Mouse (Mus musculus): ENCODE measurements around the gene Treml1. TPM values are rescaled to one million over a fixed set of nuclear protein-coding genes. Genes with fewer than 3 reads are reported as not detected.
"Not testable (repeated sequence)": the region's sequence is repeated elsewhere in the genome, so short reads cannot be mapped to it uniquely, and the experiment has no call there.

Treml1 gene
- not detected for polyA plus RNA-seq (2017; shearing (Covaris generic))

- no peak for ATAC-seq
Measured at GRCm38 (mm10) chr17:48359616-48360015, at the start of gene Treml1. TSS of gene Treml1 (plus strand) at chr17:48359916.

DNA sequence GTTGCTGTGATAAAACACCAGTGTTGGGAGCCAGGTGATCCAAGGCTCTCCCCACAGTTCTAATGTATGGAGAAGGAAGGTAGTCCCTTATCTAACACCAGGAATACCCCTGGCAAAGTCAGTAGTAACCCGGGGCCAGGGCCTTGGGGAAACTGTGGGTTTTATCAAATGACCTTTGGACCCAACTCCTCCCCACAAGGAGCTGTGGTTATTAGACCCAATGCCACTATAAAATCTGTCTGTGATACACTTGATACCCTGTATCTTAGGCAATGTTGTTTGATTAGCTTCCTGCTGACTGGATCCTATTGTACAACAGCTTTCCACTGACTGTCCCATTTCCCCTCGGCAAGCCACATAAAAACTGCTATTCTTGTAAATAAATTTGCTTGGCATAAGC, 47.6 kb upstream of the Treml1 start:
- ATAC-seq = no peak

- not testable (repeated sequence) for ATAC-seq
Measured at GRCm38 (mm10) chr17:48315905-48316579, 43.7 kb upstream of the Treml1 start, which contains the start of gene B430306N03Rik. TSS of gene B430306N03Rik (plus strand) at chr17:48316141.

GRCm38 (mm10) chr17:48318686-48319085, 41.0 kb upstream of the Treml1 start:
- ATAC-seq = peak; percentile 63

- ATAC-seq = no peak
Measured at GRCm38 (mm10) chr17:48321279-48321678, 38.4 kb upstream of the Treml1 start.

DNA sequence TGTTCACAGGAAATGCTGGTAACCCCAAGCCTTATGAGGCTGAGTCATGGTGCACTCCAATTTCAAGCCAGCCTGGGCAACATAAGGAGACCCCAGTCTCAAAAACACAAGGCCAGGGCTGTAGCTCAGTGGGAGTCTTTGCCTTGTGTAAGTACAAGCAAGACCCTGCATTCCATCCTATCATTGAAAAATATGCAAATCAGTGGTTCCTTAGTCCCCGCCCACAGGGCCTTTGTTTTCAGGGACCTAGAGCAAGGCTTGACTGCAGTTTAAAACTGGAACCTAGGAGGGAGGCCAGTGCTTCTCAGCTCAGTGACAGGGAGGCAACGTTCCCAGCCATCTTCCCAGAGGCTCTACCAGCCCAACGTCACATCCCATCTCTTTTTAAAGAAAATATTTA, 36.5 kb upstream of the Treml1 start:
- no peak for ATAC-seq

- ATAC-seq = no peak
Measured at GRCm38 (mm10) chr17:48324258-48324657, 35.5 kb upstream of the Treml1 start.

DNA sequence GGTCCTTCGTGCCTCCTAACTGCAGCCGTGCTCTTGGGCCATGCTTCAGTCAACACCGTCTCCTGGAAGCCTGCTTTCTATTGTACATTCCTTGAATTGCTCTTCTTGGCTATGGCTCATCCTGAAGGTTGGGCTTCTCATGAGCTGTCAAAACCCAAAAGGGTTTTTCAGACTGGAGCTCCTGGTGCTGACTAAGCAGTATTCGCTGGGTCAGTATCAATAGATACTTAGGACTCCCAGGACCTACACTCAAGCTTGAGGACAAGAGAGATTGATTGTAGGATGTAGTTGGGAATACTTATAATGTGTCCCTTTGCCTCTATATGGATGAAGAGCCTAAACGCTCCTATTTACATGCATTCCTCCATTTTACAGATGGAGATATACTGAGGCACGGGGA, 34.6 kb upstream of the Treml1 start:
- no peak for ATAC-seq

GRCm38 (mm10) chr17:48325638-48326037, 34.1 kb upstream of the Treml1 start:
- ATAC-seq = peak; percentile 46

GRCm38 (mm10) chr17:48326656-48327055, 33.1 kb upstream of the Treml1 start:
- ATAC-seq = no peak

DNA sequence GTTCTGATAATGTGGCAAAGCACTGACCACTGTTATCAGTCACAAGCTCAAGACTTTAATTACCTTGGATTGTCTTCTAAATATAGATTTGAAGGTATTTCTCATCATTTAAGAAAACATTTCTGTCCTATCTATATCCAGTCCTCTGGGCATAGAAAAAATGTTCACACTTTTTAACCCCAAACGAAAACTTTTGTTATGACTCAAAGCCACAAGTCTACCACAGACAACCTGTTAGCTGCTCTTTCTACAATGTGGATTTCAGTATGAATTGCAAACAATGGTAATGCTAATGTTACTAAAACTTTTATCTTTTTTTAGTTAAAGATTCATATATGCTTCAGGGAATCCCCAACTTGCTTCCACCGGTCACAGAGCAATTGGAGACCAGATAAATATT, 27.2 kb upstream of the Treml1 start:
- peak; percentile 63 for ATAC-seq

- ATAC-seq = no peak
Measured at GRCm38 (mm10) chr17:48334186-48334585, 25.5 kb upstream of the Treml1 start.

DNA sequence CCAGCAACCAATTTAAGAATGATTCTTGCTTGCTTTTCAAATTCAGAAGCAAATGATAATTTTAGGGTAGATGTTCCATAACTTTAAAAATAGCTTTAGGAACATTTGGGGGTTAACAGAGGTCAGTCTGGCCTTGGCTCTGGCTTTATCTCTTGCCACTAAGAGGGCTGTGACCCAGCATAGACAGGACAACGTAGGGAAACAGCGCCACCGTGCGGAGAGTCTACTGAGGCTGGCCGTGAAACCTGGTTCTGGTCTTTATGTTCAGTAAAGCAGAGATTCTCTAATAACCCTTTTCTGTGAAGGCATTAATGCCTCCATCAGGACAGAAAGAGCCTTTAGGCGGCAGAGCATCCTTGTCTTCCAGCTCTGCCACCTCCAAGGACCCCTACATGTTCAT, 22.9 kb upstream of the Treml1 start:
- ATAC-seq = no peak

- ATAC-seq = no peak
Measured at GRCm38 (mm10) chr17:48340267-48340666, 19.4 kb upstream of the Treml1 start.

- no peak for ATAC-seq
Measured at GRCm38 (mm10) chr17:48341947-48342346, 17.8 kb upstream of the Treml1 start.

GRCm38 (mm10) chr17:48343065-48343464, 16.7 kb upstream of the Treml1 start:
- ATAC-seq = no peak

DNA sequence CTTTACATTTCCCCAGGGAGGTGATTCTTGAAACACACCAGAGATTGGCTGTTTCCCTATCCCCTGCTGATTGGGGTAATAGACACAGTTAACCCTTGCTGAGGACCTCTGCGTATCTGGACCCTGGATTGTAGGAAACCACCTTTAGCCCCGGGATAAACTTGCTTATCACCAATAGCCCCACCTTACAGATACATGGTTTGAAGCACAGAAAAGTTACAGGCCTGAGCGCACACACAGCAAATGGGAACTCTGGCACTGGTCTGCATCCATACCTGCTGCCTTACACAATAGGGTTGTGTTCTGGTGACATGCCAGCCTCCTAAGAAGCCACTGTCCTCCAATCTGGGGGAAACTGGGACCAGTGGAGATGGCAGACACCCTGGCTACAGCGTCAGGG, 13.9 kb upstream of the Treml1 start:
- no peak for ATAC-seq

DNA sequence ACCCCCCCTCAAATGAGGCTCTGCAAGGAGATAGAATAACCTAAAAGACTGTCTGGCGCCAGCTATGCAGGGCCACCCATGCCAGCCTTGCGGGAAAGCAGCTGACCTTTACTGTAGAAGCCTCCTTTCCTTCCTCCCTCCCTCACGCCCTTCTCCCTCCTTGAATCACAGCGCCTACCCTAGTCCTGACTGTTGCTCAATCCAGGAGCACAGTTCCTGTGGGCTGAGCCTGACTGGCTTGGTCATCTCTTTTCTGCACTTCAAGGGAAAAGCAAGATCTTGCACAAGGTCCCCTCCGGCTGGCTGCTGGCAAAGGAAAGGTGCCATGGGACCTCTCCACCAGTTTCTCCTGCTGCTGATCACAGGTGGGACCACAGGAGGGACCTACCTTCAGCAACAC, 13.5 kb upstream of the Treml1 start, which contains the start of gene Trem2:
Trem2 (plus strand) TSS at position 171 of the 400 bp plus-strand sequence.
- ATAC-seq = no peak

GRCm38 (mm10) chr17:48346834-48347233, 12.9 kb upstream of the Treml1 start:
- no peak for ATAC-seq

DNA sequence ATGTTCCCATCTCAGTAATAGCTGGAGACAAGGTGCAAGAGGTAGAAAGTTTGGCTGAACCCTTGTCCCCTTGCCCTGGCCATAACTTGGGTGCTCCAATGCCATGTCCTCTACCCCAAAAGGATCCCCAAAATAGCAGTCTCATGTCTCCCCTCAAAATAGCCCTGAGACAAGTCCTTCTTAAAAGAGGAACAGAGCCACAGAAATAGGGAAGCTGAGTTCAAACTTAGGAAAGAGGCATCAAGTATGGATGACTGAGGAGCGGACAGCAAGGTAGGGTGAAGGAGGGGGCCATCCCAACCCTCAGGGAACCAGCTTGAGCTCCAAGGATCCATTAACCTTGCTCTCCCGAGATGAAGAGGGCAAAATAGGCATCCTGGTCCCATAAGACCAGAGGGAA, 12.4 kb upstream of the Treml1 start:
- ATAC-seq = no peak

DNA sequence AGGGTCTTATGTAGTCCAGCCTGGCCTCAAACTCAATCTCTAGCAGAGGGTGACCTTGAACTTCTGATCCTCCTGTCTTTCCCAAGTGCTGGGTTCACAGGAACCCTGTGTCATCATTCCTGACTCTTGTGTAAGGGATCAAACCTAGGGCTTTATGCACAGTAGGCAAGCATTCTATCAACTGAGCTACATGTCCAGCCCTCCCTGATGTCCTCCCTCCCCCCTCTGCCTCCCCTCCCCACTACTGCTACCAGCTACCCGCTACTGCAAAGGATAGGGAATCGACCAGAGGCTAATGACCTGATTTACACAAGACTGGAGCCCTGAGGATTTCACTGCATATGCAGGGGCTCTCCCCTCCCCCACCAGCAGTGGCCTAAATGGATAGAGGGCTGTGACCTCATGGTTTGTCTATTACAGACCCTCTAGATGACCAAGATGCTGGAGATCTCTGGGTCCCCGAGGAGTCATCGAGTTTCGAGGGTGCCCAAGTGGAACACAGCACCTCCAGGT, 9.0 kb upstream of the Treml1 start:
- ATAC-seq = no peak

GRCm38 (mm10) chr17:48352976-48353375, 6.7 kb upstream of the Treml1 start:
- ATAC-seq = not testable (repeated sequence)

DNA sequence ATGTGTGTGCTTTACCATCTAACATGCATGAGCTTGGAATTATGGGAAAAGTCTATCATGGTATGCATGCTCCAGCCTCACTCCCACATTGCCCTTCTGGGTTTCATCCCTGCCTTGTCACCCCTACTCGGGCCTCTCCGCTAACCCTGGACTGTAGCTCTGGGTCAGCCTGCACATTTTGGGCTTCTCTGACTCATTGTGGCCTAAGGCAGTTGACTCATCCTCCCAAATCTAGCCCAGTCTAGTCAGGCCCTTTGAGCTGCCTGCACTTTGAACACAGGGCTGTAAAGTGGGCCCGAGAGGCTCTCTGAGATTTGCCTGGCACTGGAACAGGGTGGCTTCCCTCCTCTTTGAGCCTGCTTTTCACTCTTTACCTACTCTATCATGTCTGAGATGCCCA, 3.9 kb upstream of the Treml1 start:
- ATAC-seq = no peak

GRCm38 (mm10) chr17:48357892-48358291, 1.8 kb upstream of the Treml1 start:
- no peak for ATAC-seq

DNA sequence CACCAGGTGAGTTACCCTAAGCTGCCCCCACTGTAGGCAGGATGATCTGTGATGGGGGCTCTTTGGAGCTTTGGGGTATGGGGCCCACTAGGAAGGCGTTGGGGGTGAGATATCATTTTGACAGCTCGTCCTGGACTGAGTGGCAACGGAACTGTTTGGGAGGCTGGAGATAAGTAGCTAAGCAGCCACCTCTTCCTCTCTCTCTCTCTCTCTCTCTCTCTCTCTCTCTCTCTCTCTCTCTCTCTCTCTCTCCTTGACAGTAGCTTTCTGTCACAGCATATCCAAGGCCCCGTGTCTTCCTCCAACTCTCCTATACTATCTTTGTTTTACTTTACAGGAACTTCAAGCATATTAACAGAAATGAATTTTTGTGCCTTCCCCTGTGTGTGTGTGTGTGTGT, 746 bp downstream of the Treml1 start:
- ATAC-seq = no peak

Measured in activated CD4-positive, CD25-positive, alpha-beta regulatory T cell, adult 4 months (primary cell).